Mouse (Mus musculus): ENCODE measurements around the gene Mrm1. TPM values are rescaled to one million over a fixed set of nuclear protein-coding genes. Genes with fewer than 3 reads are reported as not detected.

Mrm1 gene
- total RNA-seq, 2 experiments from 2014 or later: 19.3 to 19.4 TPM

DNA sequence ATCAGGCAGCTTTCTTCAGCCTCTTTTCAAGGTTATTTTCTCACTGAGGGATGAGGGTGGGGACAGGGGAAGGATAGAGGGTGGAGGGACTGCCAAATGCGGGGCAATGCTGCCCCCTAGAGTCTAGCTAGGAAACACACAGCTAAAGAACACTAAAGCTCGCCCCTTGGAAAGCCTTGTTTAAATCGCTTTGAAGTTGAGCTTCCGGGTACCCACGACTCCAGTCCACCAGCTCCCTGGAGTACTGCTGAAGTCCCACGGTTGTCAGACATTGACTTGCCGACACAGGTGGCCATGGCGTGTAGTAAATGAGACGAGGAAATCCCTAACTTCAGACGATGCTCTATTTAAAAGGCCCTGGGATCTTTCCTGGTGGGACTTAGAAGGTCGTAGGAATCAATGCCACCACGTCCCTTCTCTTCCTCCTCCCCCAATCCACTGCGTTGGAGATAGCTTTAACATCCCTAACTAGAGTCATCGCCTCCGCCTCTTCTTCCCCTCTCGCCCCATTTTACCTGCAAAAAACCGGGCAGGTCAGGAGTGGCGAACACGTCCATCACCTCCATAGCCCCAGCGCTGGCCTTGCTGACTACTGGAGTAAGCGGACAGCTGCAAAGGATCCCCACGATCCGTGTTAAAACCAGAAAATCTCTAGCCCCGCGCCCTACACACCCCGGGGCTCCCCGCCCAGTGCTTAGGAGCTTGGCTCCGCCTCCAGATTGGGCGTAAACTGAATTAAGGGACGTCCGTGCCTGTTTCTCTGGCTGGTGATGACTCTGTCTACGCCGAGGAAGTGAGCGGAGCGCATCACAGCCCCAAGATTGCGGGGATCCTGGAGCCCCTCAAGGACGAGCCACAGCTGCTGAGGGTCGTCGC is 992 bp downstream of the Mrm1 start:
- DNase-seq (ENCODE audit: low spot score in 2 of 2): peak; percentile 72 to 79
- intact Hi-C loops (cut with DNase I): no loop called here

- DNase-seq (ENCODE audit: low spot score in 2 of 2): no peak
- intact Hi-C loops (cut with DNase I): no loop called here
Measured at GRCm38 (mm10) chr11:84817362-84817761, 2.0 kb downstream of the Mrm1 start.

DNA sequence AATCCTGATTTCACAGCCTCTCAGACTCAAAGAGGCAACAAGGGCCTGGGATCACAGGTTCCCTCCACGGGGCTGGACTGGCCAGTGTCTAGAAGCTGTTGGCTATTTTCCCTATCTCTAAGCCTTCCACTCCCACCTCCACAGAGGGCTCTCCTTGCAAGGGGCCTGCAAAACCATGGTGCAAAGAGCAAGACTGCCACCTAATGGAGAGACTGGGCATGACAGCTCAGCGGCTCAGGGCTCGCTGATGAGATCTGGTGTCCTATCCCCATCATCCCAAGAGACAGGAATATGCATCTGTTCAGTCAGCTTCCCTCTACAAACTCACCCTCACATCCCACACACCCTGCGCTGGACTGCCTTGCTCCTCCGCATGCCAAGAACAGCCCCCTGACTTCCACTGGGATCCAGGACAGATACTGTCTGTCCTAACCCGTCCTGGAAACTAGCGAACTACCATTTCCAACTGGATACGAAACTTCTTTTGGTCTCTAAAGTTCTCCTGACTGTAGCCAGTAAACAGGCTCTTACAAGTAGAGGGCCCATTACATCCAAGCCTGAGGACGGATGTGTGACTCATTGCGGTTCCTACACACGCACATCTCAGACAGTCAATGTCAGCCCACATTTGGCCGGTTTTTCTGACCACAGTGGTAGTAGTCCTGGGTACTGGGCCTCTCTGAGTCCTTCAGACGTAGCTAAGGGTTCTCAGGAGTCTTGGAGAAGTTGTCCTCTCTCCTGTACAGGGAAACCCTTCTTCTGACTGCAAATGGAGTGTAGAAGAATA is 5.4 kb downstream of the Mrm1 start:
- intact Hi-C loops (cut with DNase I): loop anchor here (5.0 kb wide), 1 partner anchor 547 kb away; no protein-coding TSS in a partner anchor
- peak; percentile 60 to 70 for DNase-seq (ENCODE audit: low spot score in 2 of 2)

DNA sequence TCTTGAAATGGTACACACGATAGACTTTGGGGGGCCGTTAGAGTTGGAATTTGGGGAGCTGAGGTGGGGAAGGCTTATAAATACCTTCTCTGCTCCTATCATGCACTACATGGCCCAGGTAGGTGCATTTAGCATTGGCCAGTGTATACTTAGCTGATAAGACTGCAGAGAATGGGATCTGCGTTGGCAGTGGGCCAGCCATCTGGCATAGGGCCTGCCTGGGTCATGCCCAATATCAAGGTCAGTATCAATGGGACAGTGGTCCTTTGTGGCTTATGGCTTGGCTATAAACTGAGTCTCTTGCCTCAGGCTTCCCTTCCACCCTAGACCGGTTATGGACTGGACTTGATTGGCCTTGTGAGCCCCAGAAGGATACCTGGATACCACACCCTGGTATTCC is 14.9 kb downstream of the Mrm1 start:
- DNase-seq (ENCODE audit: low spot score in 2 of 2): no peak
- intact Hi-C loops (cut with DNase I): no loop called here

DNA sequence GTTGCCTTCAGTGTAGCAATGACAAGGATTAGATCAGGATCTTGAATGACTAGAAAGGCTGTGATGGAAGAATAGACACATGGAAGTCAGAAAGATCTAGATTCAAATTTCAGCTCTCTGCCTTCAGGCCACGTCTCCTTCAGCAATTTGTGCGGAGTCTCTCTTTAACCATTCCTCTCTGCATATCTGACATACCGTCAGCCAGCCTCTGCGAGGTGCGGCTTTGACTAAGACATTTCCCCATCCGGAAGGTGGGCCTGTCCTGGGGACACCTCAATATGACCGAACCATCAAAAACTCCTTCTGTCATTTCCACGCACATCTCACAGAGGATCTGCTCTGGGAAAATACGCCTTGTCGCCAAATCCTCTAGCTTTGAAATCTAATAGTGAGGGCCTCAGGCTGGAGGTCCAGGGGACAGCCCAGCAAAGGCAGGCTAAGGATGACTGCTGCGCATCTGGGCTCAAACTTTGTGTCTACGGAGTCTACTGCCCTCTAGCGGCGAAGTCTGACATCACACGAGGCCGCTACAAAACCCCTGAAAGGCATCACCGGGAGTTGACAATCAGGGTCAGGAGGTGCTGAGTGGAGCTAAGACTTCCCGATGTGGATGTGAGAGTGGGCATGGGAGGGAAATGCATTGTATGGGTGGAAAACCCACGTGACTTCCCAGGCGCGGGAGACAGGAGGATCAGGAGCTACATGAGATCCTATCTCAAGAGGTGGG is 21.5 kb downstream of the Mrm1 start:
- DNase-seq (ENCODE audit: low spot score in 2 of 2): peak; percentile 51 to 57
- intact Hi-C loops (cut with DNase I): loop anchor here (5.0 to 10.0 kb wide), 3 partner anchors 283 to 535 kb away; partner anchors contain the start of gene Aatf

GRCm38 (mm10) chr11:84797026-84797425 is 22.3 kb downstream of the Mrm1 start:
- intact Hi-C loops (cut with DNase I): loop anchor here (5.0 to 10.0 kb wide), 3 partner anchors 282 to 535 kb away; partner anchors contain the start of gene Aatf
- no peak for DNase-seq (ENCODE audit: low spot score in 2 of 2)

DNA sequence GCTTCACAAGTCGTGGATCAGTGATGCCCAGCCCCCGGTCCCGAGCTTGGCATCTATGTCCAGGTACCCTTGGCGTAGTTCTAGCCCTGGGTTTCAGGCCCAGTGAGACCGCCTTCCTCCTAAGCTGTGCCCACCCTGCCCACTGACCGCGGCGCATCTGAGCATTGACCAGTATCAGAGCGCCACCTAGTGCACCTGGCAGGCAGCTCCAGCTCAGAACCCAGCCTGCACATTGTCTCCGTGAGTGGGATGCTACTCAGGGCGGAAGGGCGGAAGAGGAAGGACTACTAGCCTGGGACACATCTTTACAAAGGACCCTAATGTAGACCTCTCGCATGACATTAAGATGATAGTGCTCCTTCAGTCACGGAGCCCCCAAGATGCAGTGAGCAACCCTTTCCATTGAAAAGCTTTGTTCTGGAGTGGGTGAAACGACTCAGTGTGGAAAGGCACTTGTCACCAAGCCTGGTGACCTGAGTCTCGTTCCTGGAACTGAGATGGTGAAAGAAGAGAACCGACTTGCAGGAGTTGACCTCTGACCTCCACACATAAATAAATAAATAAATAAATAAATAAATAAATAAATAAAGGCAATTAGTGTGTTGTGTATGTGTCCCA is 24.7 kb downstream of the Mrm1 start:
- intact Hi-C loops (cut with DNase I): loop anchor here (1.0 to 10.0 kb wide), 5 partner anchors 70 to 532 kb away; partner anchors contain the start of gene Aatf
- peak; percentile 73 to 81 for DNase-seq (ENCODE audit: low spot score in 2 of 2)

- intact Hi-C loops (cut with DNase I): loop anchor here (10.0 kb wide), 1 partner anchor 279 kb away; the partner anchor contains the start of gene Aatf
- DNase-seq (ENCODE audit: low spot score in 2 of 2): no peak
Measured at GRCm38 (mm10) chr11:84793545-84793944, 25.8 kb downstream of the Mrm1 start.

DNA sequence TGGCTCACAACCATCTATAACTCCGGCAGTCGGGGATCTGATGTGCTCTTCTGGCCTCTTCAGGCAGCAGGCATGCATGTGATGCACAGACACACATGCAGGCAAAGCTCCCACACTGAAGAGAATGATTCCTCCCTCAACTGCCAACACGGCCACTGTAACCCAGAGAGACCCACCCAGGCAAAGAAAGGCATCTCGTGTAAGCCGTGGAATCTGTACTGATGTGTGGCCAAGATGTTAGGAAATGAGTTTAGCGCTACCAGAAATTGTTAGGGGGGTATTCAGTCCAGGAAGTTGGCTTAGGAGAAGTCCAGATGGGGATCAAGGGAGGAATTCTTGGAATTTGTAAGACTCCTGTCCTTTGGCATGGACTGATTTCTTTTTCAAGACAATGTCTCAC is 28.9 kb downstream of the Mrm1 start:
- intact Hi-C loops (cut with DNase I): loop anchor here (10.0 kb wide), 1 partner anchor 276 kb away; the partner anchor contains the start of gene Aatf
- DNase-seq (ENCODE audit: low spot score in 2 of 2): no peak

DNA sequence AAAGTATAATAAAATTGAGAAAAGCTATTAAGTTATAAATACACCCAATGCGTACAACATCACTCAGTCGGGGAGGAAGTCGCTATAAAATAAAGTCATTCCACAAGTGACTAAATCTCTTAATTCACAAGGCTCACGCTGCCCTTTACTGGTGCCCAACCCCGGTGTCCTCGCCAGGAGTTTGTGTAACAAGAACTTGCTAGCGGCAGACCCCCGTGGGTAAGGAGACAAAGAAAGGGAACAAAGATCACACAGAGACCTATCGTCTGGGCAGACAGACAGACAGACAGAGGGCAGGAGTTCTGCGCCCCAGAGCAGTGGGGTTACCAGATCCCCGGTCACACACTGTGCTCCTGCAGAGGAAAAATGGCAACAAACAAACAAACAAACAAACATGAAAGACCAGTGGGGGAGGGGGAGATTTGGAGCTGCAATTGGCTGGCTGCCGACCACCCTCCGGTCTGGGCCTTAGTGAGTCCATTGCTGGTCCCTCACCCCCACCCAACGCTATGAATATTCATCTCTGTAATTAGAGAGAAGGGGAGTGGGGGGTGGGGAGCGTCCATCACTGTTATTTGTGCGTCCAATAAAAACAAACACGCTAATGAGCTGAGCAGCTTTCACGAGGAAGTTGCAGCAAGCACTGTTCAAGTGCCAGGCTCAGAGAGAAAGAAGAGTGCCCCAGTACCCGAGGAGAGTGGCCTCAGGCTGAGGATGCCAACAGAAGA is 39.0 kb downstream of the Mrm1 start:
- intact Hi-C loops (cut with DNase I): no loop called here
- no peak for DNase-seq (ENCODE audit: low spot score in 2 of 2)

GRCm38 (mm10) chr11:84775560-84775959 is 43.8 kb downstream of the Mrm1 start:
- intact Hi-C loops (cut with DNase I): no loop called here
- no peak for DNase-seq (ENCODE audit: low spot score in 2 of 2)

- DNase-seq (ENCODE audit: low spot score in 2 of 2): no peak
- intact Hi-C loops (cut with DNase I): no loop called here
Measured at GRCm38 (mm10) chr11:84774870-84775514, 44.3 kb downstream of the Mrm1 start.

DNA sequence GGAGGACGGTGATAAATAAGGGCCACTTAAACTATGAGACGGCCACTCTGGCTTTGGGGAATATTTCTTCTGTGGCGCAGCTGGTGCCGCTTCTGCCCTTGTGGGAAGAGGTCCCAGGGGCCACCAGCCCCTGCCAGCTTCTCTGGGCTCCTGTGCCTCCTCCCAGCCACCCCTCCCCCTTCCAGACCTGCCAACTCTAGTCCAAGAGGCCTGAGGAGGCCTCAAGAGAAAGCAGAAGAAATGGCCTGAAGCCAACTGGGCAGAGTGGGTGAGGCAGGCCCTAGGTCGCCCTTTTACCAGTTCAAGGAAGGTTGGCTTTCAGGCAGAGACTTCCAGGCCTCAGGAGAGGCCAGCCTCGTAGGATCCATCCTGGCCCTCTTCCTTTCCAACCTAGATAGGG is 51.4 kb downstream of the Mrm1 start:
- DNase-seq (ENCODE audit: low spot score in 2 of 2): no peak
- intact Hi-C loops (cut with DNase I): no loop called here

GRCm38 (mm10) chr11:84765125-84765524 is 54.2 kb downstream of the Mrm1 start:
- no peak for DNase-seq (ENCODE audit: low spot score in 2 of 2)
- intact Hi-C loops (cut with DNase I): no loop called here

- no peak for DNase-seq (ENCODE audit: low spot score in 2 of 2)
- intact Hi-C loops (cut with DNase I): no loop called here
Measured at GRCm38 (mm10) chr11:84764527-84764961, 54.8 kb downstream of the Mrm1 start.

- DNase-seq (ENCODE audit: low spot score in 2 of 2): no peak
- intact Hi-C loops (cut with DNase I): no loop called here
Measured at GRCm38 (mm10) chr11:84764116-84764515, 55.2 kb downstream of the Mrm1 start.

All from left cerebral cortex, postnatal 36 days (tissue).